Mouse (Mus musculus) Patski (cell line): ENCODE measurements around the gene Wscd2. TPM values are rescaled to one million over a fixed set of nuclear protein-coding genes. Genes with fewer than 3 reads are reported as not detected.

Source experiments
- ATAC-seq: fragments of 100-300 bp; one replicate; pipeline ENCODE4 v1.8.0; 2021
- CTCF ChIA-PET: fragments of 350-600 bp; sonication (Branson Sonifier 250); formaldehyde crosslinking; loops from one replicate; lab custom pipeline; 2022; ENCODE audit warnings: inconsistent platforms; lab: Charles Lee
- POLR2A ChIA-PET: fragments of 350-600 bp; sonication (Branson Sonifier 250); formaldehyde crosslinking; loops from one replicate; lab custom pipeline; 2022; ENCODE audit warnings: antibody characterized with exemption, inconsistent platforms; lab: Charles Lee
- DNase-seq: peaks from one replicate; pipeline ENCODE4 v3.0.0-alpha.2; 2011; ENCODE audit warnings: low read depth, low spot score
- H3K27me3 ChIP-seq: fragments of 371-371 bp; one replicate; pipeline ENCODE4 v1.5.1; 2021
- CTCF ChIP-seq: fragments of 100-300 bp; IDR thresholded peaks from one replicate; pipeline ENCODE4 v1.5.1; 2021
- in situ Hi-C: fragments of 300-500 bp; cut with MboI; formaldehyde crosslinking; loops from 3 replicates; pipeline ENCODE4 v1.11.1; 2018; ENCODE audit warnings: low pct_unique_long_range_greater_than_20kb, mixed read lengths
- polyA plus RNA-seq: library from polyadenylated mRNA; unstranded; gene quantifications from one replicate; pipeline ENCODE4 v1.2.3, GENCODE M21; 2021

Wscd2 gene
- polyA plus RNA-seq, 1 experiment from 2014 or later: 0.28 TPM

- DNase-seq (no peak), ATAC-seq (no peak)
- ChIA-PET CTCF (no interaction called here), POLR2A (no interaction called here)
- no peaks in the 10 kb centered on the region for H3K27me3 ChIP-seq
- in situ Hi-C loops: no loop called here
- no peak for TF ChIP-seq CTCF
These were observed 11.1 kb upstream of the Wscd2 start for GRCm38 (mm10) chr5:113479075-113479474.

DNA sequence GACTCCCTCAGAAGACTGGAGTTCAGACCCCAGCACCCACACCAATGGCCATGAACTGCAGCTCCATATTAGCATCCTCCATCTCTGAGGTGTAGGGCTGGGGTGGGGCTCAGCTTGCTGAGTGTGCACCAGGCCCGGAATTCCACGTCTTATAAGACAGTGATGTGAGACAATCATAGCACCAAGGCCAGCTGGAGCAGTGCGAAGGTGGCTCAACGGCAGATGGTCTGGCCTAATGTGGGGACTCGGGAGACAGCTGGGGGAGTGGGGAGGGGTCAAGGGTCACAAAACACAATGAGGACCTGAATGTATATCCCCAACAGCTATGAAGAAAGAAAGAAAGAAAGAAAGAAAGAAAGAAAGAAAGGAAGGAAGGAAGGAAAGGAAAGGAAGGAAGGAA is 9.7 kb upstream of the Wscd2 start:
- CTCF ChIA-PET: no interaction called here
- POLR2A ChIA-PET: no interaction called here
- no peaks in the 10 kb centered on the region for H3K27me3 ChIP-seq
- ATAC-seq (no peak), DNase-seq (no peak)
- in situ Hi-C loops: no loop called here
- no peak for TF ChIP-seq CTCF

DNA sequence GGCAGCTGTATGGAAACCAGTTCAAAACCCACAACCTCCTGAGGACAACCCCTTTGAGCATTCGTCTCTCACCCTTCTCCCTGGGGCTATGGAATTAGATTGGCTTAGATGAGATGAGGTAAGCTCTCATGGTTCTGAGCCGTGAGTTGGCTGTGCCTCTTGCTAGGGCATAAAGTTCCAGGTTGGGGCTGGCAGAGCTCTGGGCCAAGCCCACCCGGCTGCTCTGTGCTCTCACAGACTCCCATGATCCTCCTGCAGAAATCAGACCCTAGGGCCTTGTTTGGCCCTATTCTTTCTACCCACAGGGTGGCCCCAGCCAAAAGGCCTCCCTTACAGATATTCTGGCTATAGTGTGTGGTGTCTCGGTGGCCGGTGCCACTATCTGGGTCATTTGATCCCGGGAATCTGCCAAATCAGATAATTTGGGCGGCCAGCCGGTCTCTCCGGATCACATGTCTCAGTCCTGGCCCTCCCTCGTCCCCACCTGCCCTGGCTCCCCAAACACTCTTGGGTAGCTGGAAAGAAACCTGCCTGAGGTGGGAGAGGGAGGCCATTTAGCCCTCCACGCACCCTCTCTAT is 4.5 kb upstream of the Wscd2 start:
- ChIA-PET POLR2A (no interaction called here), CTCF (no interaction called here)
- in situ Hi-C loops: no loop called here
- ATAC-seq (no peak), DNase-seq (no peak)
- no peaks in the 10 kb centered on the region for H3K27me3 ChIP-seq
- no peak for TF ChIP-seq CTCF

- no peaks in the 10 kb centered on the region for H3K27me3 ChIP-seq
- POLR2A ChIA-PET: no interaction called here
- no peak for DNase-seq
- CTCF ChIA-PET: interaction anchor here (0.7 kb wide), 1 partner anchor 86 kb away, joined by 3 read pairs; no protein-coding TSS in a partner anchor
- TF ChIP-seq CTCF: no peak
- no peak for ATAC-seq
- in situ Hi-C loops: no loop called here
These were observed 2.3 kb upstream of the Wscd2 start for GRCm38 (mm10) chr5:113487879-113488278.

- no peaks in the 10 kb centered on the region for H3K27me3 ChIP-seq
- in situ Hi-C loops: no loop called here
These were observed 516 bp upstream of the Wscd2 start for GRCm38 (mm10) chr5:113489617-113490016.

DNA sequence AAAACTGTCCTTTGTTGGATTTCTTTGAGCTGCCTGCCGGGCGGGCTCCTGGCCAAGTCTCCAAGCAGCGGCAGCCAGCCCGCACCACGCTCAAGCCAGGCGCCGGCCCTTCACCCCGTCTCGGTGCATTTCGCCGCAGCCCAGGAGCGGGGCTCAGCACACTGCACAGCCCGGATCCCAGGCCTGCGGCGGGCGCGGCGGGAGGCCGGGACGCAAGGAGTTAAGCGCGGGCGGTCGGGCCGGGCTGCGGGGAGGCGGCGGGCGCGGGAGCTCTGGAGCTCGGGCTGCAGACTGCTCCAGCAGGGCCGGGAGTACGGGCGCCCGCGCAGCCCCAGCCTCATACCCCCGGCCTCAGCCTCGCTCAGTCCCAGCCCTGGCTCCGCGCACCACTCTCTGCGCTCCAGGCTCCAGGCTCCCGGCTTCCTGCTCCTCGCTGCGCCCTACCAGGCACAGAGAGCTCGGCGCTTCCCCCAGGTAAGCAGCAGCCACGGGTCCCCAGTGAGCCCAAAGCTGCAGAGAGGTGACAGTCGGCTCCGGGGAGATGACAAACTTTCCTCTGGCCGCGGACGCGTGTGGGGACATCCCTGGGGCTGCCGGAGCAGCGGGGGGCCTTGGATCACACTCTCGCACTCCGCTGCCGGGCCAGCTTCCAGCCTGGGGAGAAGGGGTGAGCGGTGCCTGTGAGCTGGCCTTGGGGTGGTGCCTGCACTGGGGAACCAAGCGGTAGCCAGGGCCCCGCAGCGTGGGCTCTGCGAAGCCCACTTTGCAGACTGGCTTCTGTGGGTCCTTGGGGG is 531 bp downstream of the Wscd2 start:
- in situ Hi-C loops: no loop called here
- no peaks in the 10 kb centered on the region for H3K27me3 ChIP-seq
- DNase-seq (no peak), ATAC-seq (peak; percentile 32)
- POLR2A ChIA-PET: no interaction called here
- no peak for TF ChIP-seq CTCF
- CTCF ChIA-PET: no interaction called here

More at GRCm38 (mm10) chr5:113489617-113490016, 516 bp upstream of the Wscd2 start:
- ChIA-PET POLR2A (no interaction called here), CTCF (no interaction called here)
- TF ChIP-seq CTCF: no peak
- no peak for DNase-seq
- no peak for ATAC-seq

- H3K27me3 ChIP-seq: no peaks in the 10 kb centered on the region
- TF ChIP-seq CTCF: no peak
- DNase-seq (no peak), ATAC-seq (no peak)
- POLR2A ChIA-PET: no interaction called here
- in situ Hi-C loops: no loop called here
- CTCF ChIA-PET: interaction anchor here (0.6 kb wide), 1 partner anchor 10 kb away, joined by 3 read pairs; no protein-coding TSS in a partner anchor
These were observed 1.4 kb downstream of the Wscd2 start for GRCm38 (mm10) chr5:113491552-113491951.

- ChIA-PET POLR2A (no interaction called here), CTCF (no interaction called here)
- TF ChIP-seq CTCF: no peak
- DNase-seq: no peak
- no peaks in the 10 kb centered on the region for H3K27me3 ChIP-seq
- in situ Hi-C loops: no loop called here
- ATAC-seq: no peak
These were observed 1.9 kb downstream of the Wscd2 start for GRCm38 (mm10) chr5:113491988-113492387.

- POLR2A ChIA-PET: no interaction called here
- in situ Hi-C loops: no loop called here
- no peak for DNase-seq
- H3K27me3 ChIP-seq: no peaks in the 10 kb centered on the region
- TF ChIP-seq CTCF: no peak
- ATAC-seq: no peak
- CTCF ChIA-PET: no interaction called here
These were observed 2.4 kb downstream of the Wscd2 start for GRCm38 (mm10) chr5:113492417-113493035.

DNA sequence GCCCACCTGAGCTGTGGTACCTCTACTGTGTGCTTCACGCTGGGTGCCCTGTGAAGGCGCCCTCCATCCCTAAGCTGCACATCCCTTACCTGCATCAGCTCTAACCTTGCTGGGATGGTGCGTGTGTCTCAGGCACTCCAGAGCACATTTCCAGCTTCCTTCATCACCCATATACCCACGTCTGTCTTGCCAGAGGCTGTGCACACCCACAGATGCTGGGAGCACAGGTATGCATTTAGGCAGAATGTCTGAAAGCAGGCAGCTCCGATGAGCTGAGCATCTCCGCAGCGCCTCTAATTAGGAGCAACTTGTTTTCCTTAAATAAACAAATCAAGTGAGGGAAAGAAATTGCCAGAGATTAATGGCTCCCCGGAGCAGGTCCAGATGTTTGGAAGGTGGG is 3.9 kb downstream of the Wscd2 start:
- no peak for TF ChIP-seq CTCF
- CTCF ChIA-PET: no interaction called here
- DNase-seq: no peak
- ATAC-seq: no peak
- POLR2A ChIA-PET: no interaction called here
- no peaks in the 10 kb centered on the region for H3K27me3 ChIP-seq
- in situ Hi-C loops: no loop called here

DNA sequence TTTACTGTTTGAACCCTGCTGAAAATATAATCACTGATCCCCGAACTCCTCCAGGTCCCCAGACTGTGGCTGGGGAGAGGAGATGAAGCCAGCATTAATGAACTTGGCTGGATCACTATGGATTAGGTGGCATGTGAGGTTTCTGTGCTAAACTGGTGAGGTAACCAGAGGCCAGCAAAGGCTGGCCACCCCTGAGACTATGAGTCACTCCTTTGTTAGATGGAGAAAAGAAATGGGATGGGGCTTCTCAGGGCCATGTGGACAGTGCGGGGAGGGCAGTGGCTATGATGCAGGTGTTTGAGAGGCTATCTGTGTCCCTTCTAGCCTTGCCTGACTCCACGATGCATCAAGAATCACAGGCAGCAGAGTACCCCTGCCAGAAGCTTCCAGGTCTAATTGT is 6.8 kb downstream of the Wscd2 start:
- in situ Hi-C loops: no loop called here

More for the DNA sequence above, 6.8 kb downstream of the Wscd2 start:
- CTCF ChIA-PET: interaction anchor here (1.4 to 1.7 kb wide), 2 partner anchors 12 to 20 kb away, joined by 3 to 4 read pairs; no protein-coding TSS in a partner anchor
- no peaks in the 10 kb centered on the region for H3K27me3 ChIP-seq
- DNase-seq (no peak), ATAC-seq (no peak)
- POLR2A ChIA-PET: no interaction called here
- TF ChIP-seq CTCF: no peak
